Mouse (Mus musculus): ENCODE results near the gene Zfp239. TPM values are rescaled to one million over a fixed set of nuclear protein-coding genes. Genes with fewer than 3 reads are reported as not detected.

Zfp239 gene
- polyA plus RNA-seq, 1 experiment from 2014 or later: 6.3 TPM

DNA sequence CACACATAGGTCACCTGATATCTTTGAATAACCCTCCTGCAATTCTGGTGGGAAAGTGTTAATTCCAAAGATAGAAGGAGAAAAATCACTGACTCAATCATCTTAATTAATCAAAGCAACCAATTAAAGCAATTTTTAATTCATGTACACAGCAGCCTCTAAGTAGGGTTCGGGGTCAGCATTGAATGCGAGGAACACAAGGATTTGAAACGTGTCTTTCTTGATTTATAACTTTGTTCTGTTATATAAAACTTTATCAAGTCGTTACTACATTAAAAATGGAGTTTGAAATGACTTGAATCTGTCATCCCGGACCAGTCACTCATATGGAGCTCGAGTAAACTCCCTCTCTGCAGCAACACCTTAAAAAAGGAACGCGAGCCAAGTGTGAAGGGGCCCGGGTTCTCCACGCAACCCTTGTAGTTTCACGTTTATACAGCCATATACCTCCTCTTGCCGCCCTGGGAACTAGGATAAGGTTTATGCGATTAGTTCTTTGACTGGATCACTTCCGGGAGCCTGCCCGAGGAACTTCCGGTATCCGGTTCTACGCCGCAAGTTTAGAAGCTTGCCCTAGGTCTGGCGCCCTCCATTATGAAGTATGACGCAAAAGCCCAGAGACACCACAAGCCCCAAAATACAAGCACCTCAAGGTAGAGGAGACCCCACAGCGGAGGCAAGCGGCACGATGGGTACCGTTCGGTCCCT lies 17.0 kb downstream of the Zfp239 start:
- peak; percentile 94 for DNase-seq (ENCODE audit: low spot score)

DNA sequence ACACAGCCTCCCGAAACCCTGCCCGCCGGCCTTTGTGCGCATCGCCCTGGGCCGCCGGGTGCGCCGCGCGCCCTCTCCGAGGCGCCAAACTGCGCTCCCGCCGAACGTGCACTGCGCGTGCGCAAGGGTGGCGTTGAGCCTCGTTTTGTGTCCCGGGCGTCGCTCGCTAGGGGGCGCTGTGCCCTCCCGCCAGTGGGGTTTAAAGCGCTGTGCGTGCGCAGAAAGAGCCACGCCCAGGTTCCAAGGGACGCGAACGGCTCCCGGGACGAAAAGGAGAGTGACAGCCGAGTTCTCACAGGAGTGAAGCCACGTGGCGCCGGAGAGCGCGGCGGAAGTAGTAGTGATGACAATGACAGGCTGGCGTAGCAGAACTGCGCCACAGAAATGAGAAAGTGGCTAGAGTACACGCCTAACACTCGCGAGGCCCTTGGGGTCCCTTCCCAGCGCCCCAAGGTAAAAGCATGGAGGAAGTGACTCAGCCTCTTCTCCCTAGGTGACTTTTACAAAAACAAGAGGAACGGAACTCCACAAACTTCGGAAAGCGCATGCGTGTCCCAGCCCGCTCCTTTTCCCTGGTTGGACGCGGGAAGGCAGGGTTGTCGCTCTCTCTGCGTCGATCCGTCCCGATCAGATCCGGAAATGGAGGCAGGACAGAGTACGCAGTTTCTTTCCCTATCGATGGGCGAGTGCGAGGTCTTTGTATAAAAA lies 17.7 kb downstream of the Zfp239 start:
- peak; percentile 100 for DNase-seq (ENCODE audit: low spot score)

- no peak for DNase-seq (ENCODE audit: low spot score)
Observed at GRCm38 (mm10) chr6:117880394-117880838, 18.5 kb downstream of the Zfp239 start.

GRCm38 (mm10) chr6:117881229-117881628 lies 19.3 kb downstream of the Zfp239 start:
- DNase-seq (ENCODE audit: low spot score): no peak

DNA sequence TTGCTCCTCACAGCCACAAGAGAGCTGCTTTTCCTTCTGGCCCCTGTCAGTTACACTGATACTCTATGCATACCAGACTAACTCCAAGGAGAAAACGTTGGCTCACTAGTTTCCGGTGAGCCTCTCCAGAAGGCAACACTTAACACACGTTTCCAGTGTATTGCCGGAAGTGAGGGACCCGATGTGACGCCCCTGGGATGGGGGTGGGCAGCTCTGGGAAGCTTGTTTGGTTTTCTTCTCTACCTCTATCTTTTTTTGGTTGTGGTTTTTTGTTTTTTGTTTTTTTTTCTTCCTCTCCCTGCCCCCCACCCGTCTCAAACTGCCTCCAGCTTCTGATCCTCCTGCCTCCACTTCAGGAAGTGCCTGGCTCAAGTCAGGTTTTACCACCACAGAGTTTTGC lies 20.1 kb downstream of the Zfp239 start:
- DNase-seq (ENCODE audit: low spot score): peak; percentile 69

GRCm38 (mm10) chr6:117885943-117886342 lies 24.0 kb downstream of the Zfp239 start:
- no peak for DNase-seq (ENCODE audit: low spot score)

- no peak for DNase-seq (ENCODE audit: low spot score)
Observed at GRCm38 (mm10) chr6:117888032-117888431, 26.1 kb downstream of the Zfp239 start.

DNA sequence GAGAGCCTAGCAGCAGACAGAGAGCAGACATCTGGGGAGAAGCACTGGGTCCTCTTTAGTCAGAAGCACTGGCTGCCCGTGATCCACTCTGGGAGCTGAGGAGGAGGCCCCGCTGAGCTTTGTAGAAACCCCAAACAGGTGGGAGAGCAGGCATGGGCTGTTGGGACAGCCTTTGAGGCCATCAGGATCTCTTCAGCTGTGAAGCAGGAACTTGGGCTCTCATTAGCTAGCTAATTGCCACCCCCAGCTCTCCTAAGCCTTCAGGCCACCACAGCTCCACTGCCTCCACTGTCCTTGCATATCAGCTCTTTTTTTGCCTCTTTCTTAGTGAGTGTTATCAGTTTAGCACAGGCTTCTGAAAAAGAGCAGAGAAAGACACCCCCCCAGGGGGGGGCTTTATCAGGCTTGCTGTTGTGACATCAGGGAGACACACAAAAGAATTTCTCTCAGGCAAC lies 26.8 kb downstream of the Zfp239 start:
- no peak for DNase-seq (ENCODE audit: low spot score)

DNA sequence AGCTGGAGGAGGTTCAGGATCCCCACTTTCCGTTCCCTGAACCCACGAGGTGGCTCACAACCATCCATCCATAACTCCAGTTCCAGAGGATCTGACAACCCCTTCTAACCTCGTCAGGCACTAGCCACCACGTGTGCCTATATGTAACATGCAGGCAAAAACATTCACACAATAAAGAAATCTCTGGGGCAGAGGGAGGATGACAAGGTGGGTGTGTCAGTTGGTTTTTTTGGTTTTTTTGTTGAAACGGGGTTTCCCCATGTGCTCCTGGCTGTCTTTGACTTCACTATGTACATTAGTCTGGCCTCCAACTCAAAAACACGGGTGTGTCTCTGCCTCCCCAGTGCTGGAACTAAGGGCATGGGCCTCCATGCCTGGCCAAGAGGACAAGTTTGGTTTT lies 28.4 kb downstream of the Zfp239 start:
- DNase-seq (ENCODE audit: low spot score): peak; percentile 32

DNA sequence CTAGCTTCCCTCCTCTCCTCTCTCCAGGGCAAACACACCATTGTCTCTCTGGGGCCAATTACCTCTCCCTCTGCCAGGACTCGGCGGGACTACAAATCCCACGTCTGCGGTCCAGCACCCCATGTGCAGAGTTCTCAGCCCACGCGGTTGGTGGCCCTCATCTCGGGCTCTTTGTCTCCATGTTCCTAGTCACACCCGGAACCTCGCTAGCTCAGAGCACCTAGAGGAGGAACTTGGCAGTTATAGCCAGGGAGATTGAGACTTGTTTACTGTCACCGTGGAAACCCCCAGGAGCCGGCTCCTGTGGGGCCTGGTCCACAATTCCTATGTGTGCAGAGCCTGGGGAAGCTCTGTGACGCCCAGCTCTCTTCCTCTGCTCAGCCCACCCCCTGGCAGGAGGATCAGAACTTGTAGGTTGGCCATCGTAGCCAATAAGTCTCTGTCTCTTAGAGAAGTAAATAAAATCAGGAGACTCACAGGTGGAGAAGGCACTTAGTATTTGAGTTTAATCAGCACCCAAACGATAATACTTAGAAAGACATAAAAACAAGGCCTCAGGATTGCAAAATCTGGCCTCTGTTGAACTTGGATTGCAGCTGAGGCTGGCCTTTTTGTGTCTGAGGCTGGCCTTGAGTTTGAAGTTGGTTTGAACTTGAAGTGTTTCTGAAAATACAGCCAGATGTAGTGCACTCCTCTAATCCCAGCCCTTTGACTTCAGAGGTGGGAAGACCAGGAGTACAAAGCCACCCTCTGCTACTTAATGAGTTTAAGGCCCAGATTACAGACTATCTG lies 29.7 kb downstream of the Zfp239 start:
- DNase-seq (ENCODE audit: low spot score): no peak

GRCm38 (mm10) chr6:117892386-117892785 lies 30.5 kb downstream of the Zfp239 start:
- DNase-seq (ENCODE audit: low spot score): no peak

DNA sequence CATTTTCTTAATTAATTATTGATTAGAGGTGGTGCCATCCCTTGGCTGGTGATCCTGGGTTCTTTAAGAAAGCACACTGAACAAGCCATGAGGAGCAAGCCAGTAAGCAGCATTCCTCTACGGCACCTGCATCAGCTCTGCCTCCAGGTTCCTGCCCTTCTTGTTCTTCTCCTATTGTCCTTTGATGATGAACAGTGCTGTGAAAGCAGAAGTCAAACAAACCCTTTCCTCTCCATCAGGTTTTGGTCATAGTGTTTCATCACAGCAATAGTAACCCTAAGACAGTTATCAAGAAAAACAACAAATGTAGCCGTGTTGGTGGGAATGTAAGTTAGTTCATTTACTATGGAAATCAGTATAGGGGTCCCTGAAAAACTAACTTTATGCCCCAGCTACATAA lies 31.5 kb downstream of the Zfp239 start:
- no peak for DNase-seq (ENCODE audit: low spot score)

- no peak for DNase-seq (ENCODE audit: low spot score)
Observed at GRCm38 (mm10) chr6:117897800-117898199, 35.9 kb downstream of the Zfp239 start.

GRCm38 (mm10) chr6:117900126-117901080 lies 38.5 kb downstream of the Zfp239 start, which contains the start of gene Hnrnpf:
Gene Hnrnpf (plus strand): TSS chr6:117900324.
- DNase-seq (ENCODE audit: low spot score): peak; percentile 94

DNA sequence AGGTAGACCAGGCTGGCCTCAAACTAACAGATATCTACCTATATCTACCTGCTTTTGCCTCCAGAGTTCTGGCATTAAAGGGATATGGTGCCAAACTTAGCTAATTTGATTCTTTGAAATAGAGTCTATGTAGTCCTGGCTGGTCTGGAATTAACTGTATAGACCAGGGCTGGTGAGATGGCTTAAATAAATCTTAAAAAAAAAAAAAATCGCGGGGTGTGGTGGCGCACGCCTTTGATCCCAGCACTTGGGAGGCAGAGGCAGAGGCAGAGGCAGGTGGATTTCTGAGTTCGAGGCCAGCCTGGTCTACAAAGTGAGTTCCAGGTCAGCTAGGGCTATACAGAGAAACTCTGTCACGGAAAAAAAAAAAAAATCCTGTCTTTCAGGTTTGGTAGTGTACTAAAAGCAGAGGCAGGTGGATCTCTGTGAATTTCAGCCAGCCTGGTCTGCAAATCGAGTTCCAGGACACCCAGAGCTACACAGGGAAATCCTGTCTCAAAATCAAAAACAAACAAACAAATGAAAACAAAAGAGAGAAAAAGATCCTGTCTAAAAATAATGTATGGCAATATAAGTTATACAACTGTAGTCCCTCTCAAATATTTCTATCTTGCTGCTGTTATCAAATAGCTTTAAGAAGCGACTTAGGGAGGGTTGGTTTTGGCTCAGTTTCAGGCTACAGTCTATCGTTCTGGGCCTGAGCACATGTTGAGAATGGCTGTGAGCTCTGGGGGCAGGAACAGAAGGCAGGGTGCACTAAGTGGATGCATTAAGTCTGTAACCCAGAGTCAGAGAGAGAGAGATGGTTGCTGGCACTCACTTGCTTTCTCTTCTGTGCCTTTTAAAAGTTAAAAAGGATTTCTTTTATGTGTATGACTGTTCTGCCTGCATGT lies 39.9 kb downstream of the Zfp239 start:
- DNase-seq (ENCODE audit: low spot score): no peak

DNA sequence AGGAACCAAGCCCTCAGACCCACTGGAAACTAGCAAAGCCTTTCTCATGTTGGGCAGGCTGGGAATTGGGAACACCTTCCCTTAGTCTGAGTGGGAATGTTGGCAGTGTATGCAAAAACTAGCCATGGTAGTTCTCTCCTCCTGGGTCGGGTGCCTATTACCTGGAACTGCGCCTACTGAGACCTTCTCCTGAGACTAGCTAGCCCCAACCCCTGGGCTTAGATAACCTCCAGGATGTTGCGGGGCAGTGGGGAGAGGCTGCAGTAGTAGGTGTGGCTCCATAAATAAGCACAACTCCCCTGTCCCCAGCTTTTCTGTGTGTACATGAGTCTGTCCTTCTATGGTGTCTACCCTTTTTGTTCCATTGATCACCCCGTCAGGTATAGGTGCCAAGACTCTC lies 40.7 kb downstream of the Zfp239 start:
- no peak for DNase-seq (ENCODE audit: low spot score)

GRCm38 (mm10) chr6:117903836-117904235 lies 41.9 kb downstream of the Zfp239 start:
- no peak for DNase-seq (ENCODE audit: low spot score)

- no peak for DNase-seq (ENCODE audit: low spot score)
Observed at GRCm38 (mm10) chr6:117905260-117905930, 43.5 kb downstream of the Zfp239 start.

- no peak for DNase-seq (ENCODE audit: low spot score)
Observed at GRCm38 (mm10) chr6:117906015-117906531, 44.2 kb downstream of the Zfp239 start.

Data from thymus, postnatal 0 days (tissue).